Mouse (Mus musculus) mouse embryonic stem cell (cell line): ENCODE data around the gene Dcdc2c.

Source experiments
- in situ Hi-C, 2 experiments: fragments of 300-500 bp; cut with MboI; formaldehyde crosslinking; loops; 1 replicate in 1 of 2; 3 replicates in 1 of 2; pipeline ENCODE4 v1.14.3; 2019 to 2020; ENCODE audit warnings: low sequenced_read_pairs in 2 of 2, low pct_unique_long_range_greater_than_20kb in 1 of 2, mixed read lengths in 1 of 2; ENCODE audit not compliant: unreplicated experiment in 1 of 2

Gene Dcdc2c

GRCm38 (mm10) chr12:28552299-28552698 lies at the start of gene Dcdc2c:
Dcdc2c (minus strand) TSS chr12:28552399.
- in situ Hi-C loops = no loop called here

GRCm38 (mm10) chr12:28598526-28598991 lies 46.4 kb upstream of the Dcdc2c start:
- in situ Hi-C loops = no loop called here

DNA sequence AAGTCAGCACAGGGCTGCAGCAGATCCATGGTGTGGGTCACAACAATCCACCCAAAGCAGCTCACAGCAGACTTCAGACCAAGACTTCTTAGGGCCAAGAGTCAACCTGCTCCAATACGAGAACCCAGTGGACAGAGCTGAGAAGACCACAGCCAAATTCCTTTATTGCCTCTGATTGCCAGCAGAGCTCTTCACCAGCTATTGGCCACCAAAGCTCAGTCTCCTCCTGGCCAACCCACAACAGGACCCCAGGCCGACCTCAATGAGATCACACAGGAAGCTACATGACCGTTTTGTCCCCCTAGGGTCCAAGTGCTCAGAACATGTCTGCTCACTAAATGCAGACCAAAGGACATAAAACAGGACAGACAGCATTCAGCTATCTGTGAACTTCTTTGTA lies 45.9 kb upstream of the Dcdc2c start:
- in situ Hi-C loops = no loop called here

DNA sequence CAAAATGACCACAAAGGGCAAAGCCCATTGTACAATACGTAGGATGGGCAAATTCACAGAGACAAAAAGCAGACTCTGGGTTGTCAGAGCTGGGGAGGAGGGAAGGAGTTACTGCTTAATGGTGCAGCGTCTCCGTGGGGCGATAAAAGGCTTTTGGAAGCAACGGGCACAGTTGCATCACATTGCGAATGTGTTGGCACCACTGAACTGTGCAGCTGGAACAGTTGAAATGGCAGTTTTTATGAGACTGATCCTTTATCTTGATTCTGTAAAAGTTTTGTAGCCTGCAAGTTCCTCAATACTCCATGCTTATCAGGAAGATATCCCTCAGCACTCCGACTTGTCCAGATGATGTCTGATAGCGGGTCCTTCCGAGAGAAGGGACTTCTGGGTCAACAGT lies 45.5 kb upstream of the Dcdc2c start:
- in situ Hi-C loops = no loop called here

DNA sequence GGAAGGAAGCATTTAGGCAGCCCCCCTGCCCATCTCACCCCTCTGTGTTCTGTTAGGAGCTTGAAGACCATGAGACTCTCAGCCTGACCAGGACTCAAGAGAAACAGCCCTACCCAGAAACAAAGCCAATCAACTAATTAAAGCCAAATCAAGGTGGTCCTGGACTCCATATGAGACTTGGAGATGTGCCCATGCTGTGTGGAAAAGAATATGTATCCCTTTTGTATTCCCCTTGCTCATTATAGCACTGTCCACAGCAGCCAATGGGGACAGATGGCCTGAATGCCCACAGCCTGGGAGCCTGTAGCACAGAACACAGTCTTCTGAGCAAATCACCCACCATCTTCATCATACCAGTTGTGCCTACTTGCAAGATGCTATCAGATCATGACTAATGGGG lies 44.7 kb upstream of the Dcdc2c start:
- in situ Hi-C loops = no loop called here

DNA sequence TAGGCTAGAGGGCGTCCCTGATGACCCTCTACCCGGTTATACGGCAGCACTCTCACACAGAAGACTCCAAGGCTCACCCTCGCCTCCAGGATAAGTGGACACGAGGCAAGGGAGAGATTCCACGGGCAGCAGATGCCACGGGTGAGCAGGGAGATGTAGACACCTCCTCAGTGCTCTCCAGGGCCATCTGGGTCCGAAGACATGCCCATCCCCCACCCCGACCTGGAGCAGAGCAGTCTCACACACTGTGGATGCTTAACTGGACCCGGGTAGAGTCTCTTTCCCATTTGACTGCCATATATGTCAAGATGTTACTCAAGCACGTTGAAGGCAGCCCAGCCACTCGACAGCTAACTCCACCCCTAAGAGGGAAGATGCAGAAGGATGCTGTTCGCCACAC lies 38.2 kb upstream of the Dcdc2c start:
- in situ Hi-C loops = no loop called here

DNA sequence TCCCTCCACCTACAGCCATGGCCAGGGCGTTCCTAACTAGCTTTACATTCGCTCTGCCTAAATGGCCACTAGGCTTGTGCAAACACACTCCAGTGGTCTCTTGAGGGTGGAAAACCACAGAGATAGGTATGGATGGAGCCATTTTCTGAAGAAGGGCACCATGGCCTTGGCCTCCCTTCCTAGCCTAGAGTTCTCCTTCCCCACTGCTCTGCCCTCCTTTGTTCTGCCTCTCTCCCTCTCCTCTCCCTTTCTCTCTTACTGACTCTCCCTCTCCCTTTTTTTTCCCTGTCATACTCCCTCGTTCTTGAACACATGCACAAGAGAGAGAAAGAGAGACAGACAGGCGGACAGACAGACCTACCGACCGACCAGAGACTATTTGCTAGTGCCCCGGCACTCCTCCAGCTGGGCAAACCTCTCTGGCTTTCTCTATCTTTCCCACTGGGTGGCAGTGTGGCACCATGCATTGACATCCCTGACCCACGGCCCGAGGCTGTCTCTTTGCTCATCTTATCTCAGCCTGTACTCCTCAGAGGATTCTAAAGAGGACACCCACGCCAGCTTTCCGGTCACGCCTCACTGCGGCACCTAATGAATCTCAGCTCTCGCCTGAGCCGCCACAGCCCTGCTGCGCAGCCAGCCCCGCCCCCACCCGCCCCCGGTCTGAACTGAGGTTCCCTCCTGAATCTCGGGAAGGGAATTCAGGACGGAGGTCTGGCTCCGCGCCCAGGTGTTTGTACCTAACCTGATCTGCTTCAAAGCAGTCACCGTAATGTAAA lies 37.1 kb upstream of the Dcdc2c start:
- in situ Hi-C loops = no loop called here

DNA sequence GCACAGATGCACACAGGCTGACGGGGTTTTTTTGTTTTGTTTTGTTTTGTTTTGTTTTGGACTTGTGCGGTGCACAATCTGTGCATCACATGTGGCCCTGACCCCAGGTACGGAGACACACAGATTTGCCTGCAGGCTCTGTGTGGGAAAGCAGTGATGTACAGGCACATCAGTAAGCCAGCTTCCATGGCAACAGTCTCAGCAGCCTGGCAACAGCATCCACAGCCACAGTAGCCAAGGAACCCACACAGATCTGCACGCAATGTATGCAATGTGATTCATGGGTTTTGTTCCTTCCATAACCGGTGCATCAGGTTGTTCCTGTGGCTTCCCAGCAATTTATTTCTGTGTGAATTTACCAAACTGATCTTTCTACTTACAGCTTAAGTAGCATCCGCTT lies 35.8 kb upstream of the Dcdc2c start:
- in situ Hi-C loops = no loop called here

GRCm38 (mm10) chr12:28584036-28584435 lies 31.8 kb upstream of the Dcdc2c start:
- in situ Hi-C loops = no loop called here

GRCm38 (mm10) chr12:28582423-28582822 lies 30.2 kb upstream of the Dcdc2c start, which contains the start of gene Allc:
Allc (minus strand) TSS chr12:28582523.
- in situ Hi-C loops = no loop called here

GRCm38 (mm10) chr12:28579132-28579531 lies 26.9 kb upstream of the Dcdc2c start:
- in situ Hi-C loops = no loop called here

DNA sequence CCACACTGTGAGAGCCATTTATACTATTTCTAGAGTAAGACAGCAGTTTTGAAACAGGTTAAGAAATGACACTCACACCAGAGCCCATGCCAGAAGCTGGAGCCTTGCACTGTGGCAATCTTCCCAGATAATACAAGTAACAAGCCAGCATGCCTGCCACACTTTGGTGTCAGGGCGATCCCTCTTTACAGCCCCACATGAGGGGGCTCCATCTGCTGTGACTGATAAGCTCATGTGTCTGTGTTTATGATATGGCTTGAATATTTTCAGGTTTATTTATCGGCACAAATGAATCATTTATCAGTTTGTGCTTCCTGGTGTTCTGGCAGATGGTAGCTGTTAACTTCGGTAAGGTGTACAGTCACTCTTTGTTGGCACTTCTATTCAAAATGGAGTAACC lies 25.9 kb upstream of the Dcdc2c start:
- in situ Hi-C loops = no loop called here

GRCm38 (mm10) chr12:28575366-28576070 lies 23.3 kb upstream of the Dcdc2c start:
- in situ Hi-C loops = no loop called here

DNA sequence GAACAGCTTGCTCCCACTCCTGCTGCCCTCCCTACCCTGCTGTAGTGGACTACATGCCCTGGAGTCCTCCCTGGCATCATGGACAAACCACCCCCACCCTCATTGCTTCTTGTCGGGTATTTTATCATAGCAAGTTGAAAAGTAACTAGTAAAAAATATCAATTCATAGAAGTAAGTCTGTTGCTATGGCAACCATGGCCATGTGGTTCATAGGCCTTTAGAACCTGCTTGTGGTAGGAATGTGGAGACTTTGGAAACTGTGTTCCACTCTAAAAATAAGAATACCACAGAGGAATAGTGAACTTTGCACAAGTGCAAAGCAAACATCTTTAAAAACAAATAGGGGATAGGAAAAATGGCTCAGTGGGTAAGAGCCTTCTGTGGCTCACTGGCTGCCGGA lies 20.0 kb upstream of the Dcdc2c start:
- in situ Hi-C loops = no loop called here

DNA sequence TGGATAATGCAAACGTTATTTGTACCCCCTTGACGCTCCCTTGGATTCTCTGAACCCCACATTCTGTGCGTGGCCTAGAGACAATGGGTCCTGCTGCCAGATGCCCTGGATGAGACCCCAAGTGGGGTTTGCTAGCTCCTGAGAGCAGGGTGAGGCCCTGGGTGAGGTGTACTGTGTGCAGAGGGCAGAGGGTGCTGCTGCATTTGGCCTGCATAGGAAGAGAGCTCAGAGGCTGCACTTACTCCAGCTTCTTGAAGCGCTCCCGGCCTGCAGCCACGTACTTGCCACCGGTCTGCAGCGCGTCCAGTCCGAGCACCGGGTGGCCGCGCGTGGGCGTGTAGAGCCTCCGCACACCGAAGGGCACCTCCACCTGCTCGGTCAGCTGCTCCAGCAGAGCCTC lies 424 bp downstream of the Dcdc2c start:
- in situ Hi-C loops = no loop called here

GRCm38 (mm10) chr12:28548887-28549286 lies 3.3 kb downstream of the Dcdc2c start:
- in situ Hi-C loops = no loop called here

- in situ Hi-C loops = no loop called here
These were observed 37.9 kb downstream of the Dcdc2c start for GRCm38 (mm10) chr12:28514264-28514775.

DNA sequence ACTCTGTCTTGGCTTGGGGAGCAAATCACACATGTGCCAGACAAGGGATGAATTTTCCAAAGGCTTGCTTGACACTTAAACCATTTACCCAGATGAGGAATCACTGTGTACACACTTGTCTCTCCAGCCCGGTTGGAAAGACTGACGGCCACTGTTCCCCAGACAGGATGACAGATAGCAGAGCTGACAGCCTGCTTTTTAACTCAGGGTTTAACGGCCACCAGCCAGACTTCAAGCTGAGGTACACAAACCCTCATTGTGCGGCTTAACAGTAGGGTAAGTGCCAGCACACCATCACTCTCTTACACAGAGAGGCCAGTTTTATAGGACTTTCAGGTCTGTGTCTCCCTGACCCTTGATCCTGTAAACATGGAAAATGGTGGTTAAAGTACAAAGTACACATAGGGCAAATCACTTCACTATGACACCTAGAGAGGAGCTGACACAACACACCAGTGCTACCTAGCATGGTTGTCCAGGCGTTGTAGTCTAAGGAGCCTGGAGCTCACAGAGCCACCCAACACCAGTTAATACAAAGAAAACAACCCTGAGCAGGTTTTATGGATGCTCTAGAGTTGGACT lies 42.4 kb downstream of the Dcdc2c start:
- in situ Hi-C loops = no loop called here

- in situ Hi-C loops = no loop called here
These were observed 57.9 kb downstream of the Dcdc2c start for GRCm38 (mm10) chr12:28494289-28494688.
